ENCODE assay signal across 7 mouse cellular contexts in genomic region chr5:140890050-140890449, GRCm38 (mm10). TPM values are rescaled to one million over a fixed set of nuclear protein-coding genes. Genes with fewer than 3 reads are reported as not detected.
A peak's percentile ranks its signal among the peaks of the same experiment; 100 is the strongest.
DNase-seq lines count a peak whose midpoint lies in the region.

No protein-coding gene starts in this region.

- peak; percentile 44 to 64 for DNase-seq in kidney, postnatal 4 days
- no peak for DNase-seq in kidney, adult 9 months
- peak; percentile 45 for DNase-seq in gastrocnemius, postnatal 25 days
- DNase-seq in heart, postnatal 36 days, result peak; percentile 28 to 48
- peak; percentile 62 for DNase-seq in lung, postnatal 25 days (ENCODE audit: low spot score)
- DNase-seq in natural killer cell, adult 2 months (ENCODE audit: low spot score in 2 of 2), result no peak
- DNase-seq in cerebellum, adult 9-10 months, result no peak

- intact Hi-C loops in heart, postnatal 36 days (cut with DNase I), result no loop called here

RNA-seq across cellular contexts. Expression of gene Gna12, which starts 59.8 kb away (rescaled TPM):
- 10 to 100 TPM; 26.2 to 27.7 TPM for total RNA-seq in gastrocnemius, postnatal 25 days (2021)
- 100 to 1,000 TPM; 109 to 114 TPM for total RNA-seq in heart, postnatal 36 days (2021)

Comparison
In these comparisons a context has a peak if more than half of its experiments do, and no peak if none do; other contexts are left out.
1. DNase-seq: peak in kidney, postnatal 4 days (2 of 2), gastrocnemius, postnatal 25 days (single experiment), heart, postnatal 36 days (2 of 2) and lung, postnatal 25 days (single experiment); none in kidney, adult 9 months (single experiment), natural killer cell, adult 2 months (0 of 2) and cerebellum, adult 9-10 months (single experiment).